Mouse (Mus musculus) hindlimb bud, embryonic 11.5 days (tissue): ENCODE measurements around the gene Cdk17.

Experiments
- DNase-seq: peaks from one replicate; pipeline ENCODE4 v3.0.0-alpha.2; 2012; ENCODE audit warnings: low read depth, low spot score; ENCODE audit errors: extremely low spot score

Cdk17 gene

DNA sequence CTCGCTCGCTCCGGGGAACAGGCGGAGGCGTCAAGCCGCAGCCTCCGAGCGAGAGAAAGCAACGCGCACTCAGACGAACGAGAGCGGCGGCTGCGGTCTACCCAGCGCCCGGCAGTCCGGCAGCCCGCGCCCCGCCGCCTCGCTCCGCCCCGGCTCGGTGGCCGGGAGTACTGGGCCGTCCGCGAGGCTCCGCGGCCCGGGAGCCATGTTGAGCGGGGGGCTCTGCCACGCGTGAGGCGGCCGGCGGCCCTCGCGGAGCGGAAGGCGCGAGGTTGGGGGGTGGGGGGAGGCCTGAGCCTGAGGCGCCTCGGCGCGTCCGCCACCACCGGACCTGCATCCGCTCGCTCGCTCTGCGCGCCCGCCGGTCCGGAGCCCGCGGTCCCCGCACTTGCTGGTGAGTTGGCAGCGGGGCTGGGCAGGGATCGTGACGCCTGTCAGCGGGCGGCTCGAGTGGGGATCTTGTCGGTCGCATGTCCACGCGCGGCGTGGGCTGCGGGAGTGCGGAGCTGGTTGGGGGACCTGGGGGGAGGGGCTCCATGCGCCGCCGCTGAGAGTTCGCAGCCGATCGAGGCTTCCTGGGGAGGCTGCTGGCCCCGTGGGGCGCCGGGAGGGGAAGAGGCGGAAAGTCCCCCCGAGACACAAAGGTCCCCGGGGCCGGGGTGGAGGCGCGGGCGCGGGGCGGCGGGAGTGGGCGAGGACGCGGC lies at the start of gene Cdk17:
Gene Cdk17 (plus strand): TSS at position 69 of the 704 bp plus-strand sequence.
- DNase-seq, result no peak

DNA sequence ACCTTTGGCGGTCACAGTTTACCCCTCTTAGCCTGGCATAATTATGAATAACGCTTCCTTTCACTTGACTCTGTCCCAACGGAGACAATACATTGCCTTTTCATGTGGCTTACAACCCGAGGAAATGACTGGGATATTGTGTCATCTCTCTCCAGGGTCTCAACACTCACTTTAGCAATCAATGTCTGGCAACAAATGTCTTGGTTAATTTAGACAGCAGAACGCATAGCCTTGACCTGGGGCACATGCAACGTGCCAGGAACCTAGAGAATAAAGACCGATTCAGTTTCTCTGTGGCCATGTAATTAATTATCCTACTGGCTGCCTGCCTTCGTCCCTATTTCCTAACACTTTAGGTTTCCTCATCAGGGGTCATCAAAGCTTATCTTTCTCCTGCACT lies 49.3 kb upstream of the Cdk17 start:
- DNase-seq, result no peak

DNA sequence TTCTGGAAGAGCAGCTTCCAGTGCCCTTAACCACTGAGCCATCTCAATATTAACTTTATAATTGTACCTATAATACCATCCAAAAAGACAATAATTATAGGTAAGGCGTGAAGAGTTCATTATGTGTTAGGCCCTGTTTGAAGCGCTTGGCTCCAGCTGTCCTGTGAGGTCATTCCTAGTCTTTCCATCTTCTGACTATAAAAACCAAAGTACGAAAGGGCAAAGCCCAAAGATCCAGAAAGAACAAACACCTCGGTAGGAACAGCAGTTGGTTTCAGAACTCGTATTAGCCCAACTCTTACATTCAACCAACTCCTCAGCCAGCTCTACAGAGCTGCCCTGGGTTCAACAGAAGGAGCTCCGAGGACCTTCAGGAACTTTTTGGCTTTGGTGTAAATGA lies 48.7 kb upstream of the Cdk17 start:
- DNase-seq, result no peak

DNA sequence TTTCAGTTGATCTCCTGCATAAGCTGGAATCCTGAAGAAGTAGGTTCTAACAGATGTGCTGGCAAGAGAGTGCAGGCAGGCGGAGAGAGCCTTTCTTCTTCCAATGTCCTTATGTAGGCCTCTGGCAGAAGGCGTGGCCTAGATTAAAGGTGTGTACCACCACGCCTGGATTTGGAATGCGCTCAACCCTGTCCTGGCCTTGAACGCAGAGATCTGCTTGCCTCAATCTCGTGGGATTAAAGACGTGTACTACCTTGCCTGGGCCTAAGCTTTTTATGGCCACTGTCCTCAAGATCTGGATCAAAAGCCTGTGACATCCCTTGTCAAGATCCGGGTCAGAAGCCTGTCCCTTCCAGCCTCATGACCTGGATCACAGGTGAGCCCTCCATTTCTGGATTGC lies 46.7 kb upstream of the Cdk17 start:
- DNase-seq, result no peak

DNA sequence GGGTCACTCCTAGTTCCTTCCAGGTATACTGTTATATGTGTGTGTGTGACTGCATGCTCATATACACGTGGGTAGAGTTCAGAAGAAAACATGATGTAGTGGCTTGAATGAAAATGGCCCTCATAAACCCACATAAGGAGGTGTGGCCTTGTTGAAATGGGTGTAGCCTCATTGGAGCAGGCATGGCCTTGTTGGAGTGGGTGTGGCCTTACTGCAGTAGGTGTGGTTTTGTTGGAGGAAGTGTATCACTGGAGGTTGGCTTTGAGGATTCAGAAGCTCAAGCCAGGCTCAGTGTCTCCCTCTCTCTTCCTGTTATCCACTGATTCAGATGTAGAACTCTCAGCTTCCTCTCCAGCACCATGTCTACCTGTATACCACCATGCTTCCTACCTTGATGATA lies 45.9 kb upstream of the Cdk17 start:
- no peak for DNase-seq

DNA sequence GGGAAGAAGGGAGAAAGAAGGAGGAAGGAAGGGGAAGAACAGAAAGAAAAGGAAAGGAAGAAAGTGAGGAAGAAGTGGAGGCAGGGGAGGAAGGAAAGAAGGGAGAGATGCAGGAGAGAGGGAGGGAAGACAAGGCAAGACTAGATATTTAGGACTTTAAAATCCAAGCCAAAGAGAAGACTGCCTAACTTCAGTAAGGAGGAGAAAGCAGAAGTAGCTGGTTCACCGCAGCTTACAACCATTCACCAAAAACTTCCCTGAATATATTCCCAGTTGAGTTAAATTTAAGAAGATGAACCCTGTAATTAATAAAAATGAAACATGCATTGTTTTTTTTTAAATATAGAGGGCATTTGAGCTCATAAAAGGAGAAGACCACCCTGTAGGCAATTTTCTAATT lies 44.9 kb upstream of the Cdk17 start:
- no peak for DNase-seq

DNA sequence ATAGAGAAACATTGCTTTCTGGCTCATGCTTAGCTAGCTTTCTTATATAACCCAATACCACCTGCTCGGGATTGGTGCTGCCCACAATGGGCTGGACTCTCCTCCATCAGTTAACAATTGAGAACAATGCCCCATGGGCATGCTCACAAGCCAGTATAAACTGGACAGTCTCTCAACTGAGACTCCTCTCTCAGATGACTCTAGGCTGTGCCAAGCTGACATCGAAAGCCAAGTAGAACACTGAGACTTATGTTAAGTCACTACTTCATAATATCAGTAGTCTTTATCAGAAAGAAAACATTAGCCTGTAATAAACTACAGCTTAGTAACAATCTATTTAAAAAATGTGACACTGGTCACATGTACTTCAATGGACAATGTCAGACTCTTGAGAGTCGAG lies 44.0 kb upstream of the Cdk17 start:
- no peak for DNase-seq

DNA sequence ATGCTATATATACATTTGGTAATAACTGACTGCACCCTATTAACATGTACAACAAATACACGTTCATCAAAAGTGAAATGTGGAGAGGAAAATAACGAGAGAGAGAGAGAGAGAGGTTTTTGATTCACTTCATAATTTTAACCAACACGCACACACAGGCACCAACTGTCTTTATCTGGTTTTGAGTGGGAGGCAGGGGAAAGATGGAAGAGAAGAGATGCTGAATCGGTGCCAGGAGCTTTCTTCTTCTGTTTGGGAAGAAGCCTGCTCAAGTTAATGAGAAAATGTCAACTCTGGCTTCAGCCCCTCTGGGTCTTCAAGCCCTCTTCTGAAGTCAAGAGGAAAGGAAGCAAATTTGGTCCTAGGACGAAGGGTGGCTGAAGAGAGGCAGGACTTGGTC lies 40.9 kb upstream of the Cdk17 start:
- no peak for DNase-seq

DNA sequence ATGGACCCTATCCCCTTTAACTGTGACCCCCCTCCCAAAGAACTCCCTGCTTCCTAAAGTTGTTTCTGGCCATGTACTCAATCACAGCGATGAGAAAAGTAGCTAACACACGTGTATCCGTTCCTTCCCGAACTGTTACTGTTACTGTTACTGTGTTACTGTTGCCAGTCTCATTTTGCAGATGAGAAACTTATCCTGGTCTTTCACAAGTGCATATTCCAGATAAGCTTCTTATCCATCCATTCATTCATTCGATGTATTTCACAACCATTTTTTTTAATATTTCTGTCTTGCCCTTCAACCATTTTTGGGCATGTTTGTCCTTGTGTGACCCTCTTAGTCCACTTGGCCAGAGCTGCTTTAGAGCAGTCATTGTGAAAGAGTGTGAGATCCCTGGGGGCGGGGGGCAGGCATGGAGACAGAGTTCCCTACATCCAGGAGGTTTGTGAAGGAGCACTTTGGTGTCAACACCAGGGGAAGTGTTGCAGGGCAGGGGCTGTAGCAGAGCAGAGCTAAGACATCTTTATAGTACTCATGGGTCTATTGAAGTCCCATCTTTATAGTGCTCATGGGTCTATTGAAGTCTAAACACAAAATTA lies 39.3 kb upstream of the Cdk17 start:
- DNase-seq, result no peak

DNA sequence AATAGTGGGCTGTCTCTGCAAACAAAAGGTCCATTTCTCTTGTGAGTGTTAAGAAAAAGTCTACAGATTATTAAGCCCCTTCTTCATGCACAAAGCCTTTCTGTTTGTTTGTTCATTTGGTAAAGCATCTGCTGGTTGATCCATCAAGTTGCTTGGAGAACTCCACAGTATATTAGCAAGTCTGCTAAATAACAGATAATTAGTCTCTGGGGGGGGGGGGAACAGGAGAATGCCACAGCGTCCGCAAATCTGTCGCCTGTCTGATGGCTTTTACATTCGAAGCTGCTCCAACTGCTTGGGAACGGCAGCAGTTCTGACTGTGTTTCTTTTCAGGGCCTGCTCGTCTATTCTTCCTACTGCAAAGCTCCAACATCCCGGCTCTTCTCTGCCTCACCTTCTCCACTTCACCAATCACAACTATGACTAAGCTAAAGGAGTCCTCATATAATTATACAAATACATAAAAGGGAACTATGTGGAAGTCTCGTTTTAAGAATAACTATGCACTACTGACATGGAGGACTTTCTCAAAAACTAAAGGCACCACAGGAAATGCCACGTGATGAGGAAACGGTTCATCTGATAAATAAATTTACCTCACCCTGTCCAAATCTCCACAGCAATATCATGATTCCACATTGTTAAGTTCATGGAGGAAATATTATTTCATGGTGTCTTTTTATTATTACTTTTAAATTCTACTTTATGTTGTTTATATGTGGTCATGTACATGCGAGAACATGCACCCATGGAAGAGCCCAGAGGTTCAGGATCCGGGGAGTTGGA lies 38.1 kb upstream of the Cdk17 start:
- no peak for DNase-seq

DNA sequence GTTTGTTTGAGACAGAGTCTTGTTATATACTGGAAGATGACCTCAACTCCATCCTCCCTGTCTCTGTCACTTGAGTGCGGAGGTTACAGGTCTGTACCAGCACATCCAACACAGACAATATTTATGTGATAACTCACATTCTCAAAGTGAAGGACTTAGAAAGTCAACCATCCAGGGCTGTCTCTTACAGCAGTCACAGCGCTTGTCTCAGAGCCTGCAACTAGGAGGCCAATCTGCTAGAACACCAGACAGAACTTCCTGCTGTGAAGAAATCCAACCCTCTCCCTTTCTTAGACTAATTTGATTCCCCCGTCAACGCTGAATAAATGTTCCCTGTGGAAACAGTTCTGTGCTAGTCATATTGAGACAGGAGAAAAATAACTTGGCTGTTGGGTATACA lies 37.4 kb upstream of the Cdk17 start:
- no peak for DNase-seq

DNA sequence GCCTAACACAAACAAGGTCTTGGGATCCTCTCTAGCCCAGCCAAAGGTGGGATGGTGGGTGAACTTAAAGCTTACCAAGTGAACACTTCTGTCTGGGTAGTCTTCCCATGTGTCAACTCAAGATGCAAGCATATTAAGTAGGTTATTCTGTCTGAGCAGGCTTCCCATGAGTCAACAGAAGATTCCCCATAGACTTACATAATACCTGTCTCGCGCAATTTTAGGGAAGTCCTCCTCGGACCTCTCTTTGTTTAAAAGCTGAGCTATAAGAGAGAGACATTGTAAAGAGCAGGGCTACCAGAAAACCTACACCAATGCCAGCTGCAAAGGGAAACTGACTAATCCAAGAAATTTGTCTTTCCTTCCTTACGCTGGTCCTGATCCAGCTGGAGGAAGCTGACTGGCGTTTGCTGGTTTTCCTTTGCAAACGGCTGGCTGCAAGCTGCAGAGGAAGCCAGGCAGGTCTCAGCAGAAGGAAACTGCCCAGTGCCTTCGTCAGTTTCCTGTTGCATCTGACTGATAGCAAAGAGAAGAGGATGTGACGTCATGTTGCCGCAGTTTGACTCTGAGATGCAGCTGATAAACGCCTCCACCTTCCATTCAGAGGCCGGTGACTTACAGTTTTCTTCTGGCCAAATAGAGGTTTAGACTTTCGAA lies 36.6 kb upstream of the Cdk17 start:
- DNase-seq, result no peak

DNA sequence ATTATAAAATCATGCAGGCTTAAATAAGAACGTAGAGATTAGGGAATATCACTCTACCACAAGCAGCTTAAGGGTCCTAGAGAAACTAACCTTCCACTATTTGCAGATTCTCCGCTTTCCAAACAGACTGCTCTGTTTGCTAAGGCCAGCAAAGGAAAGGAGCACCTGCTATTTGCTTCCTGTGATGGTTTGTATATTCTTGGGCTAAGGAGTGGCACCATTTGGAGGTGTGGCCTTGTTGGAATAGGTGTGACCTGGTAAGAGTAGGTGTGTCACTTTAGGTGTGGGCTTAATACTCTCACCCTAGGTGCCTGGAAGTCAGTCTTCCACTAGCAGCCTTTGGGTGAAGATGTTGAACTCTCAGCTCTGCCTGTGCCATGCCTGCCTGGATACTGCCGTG lies 34.6 kb upstream of the Cdk17 start:
- no peak for DNase-seq

DNA sequence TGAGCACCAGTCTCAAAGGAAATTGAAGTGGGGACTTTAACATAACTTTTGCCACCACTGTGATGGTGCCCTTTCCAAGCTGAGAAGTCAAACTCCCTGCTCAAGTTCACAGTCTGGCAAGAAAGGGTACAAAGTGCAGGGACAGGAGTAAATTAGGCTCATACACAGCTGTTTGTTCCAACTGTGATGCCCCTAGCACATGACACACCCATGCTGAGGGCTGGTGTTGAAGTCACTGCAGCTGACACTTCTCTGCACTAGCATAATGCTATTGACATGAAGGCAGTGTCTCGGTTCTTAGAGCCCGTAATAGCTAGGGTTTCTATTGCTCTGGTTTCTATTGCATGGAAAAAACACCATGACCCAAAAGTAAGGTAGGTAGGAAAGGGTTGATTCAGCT lies 32.1 kb upstream of the Cdk17 start:
- DNase-seq, result no peak

DNA sequence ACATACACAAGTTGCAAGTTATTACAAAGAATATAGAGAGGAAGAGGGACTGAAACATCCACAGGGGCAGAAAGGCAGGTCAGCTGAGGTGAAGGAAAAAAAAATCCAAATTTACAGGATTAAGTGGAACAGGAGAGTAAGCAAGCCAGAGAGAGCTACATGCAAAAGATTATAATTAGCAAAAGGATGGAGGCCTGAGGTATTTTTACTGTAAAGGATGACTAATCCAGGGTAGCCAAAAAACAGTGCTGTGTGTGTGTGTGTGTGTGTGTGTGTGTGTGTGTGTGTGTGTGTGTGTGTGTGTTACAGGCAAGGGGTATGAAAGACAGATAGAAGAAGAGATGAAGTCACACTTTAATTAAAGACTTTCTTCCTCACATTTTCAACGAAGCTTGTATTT lies 31.3 kb upstream of the Cdk17 start:
- no peak for DNase-seq

DNA sequence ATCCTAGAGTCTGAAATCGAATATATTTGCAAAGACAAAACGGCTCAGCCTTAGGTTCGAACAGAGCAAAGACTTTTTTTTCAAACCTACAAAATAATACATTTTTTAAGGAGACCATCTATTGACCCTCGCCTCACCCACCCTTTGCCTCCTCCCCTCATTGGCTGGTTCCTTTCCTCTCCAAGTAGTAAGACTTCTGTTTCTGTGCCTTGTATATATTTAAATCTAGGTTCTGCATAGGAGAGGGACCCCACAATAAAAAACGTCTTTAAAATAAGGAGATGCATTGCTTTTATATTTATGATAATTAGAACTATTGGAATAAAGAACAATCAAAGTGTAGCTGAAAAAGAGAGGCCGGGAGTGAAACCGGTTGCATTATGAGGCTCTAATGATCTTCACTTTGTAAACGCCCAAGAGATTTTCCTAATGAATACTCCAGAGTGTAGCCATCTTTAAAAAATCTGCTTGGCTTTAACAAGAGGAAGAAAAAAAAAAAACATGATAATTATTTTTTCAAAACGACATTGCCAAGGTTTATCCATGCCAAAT lies 30.7 kb upstream of the Cdk17 start:
- DNase-seq, result no peak

DNA sequence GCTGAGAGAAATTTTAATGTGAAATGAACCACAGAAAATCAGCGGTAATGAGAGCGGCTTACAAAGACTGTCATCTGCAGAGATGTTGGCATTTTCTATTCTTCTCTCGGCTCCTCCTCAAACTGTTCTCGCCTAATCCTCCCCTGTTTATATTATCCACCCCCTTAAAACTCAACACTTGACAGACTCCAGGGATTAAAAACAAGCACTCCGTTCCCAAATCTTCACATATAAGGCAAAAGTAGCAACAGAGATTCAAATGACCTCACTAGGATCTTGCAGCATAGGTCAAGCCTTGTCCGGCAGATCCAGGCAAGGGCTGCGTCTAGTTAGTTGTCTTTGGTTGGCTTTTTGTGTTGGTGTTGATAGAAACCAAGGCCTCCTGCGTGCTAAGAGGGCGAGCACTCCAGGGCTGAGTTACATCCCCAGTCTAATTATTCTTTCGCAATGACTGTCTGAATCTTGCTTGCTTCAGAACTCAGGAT lies 30.2 kb upstream of the Cdk17 start:
- DNase-seq, result no peak

DNA sequence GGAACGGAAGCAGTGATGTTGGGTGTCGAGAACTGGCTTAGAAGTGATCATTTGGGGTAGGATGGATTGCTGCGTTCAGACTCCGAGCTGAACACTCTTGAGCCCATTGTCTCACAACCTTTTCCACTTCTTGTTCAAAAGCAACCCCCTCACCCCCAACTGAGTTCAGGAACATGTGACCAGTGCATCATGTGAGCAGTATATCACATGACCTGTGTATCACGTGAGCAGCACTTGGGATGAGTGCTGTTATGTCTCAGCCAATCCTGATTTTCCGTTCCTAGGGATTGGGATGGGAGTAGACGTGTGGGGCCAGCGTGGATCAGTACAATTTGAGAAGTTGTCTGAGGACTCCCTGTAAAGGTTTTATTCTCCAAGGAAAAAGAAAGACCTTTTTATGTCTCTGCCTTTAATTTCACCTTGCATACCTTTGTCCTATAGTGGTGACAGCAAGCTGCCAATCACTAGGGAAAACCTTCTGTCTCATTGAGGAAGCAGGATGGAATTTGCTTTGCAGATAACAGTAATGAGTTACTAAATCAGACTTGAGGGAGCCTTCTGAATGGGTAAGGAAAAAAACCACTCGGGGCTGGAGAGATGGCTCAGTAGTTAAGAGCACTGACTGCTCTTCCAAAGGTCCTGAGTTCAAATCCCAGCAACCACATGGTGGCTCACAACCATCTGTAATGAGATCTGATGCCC lies 28.7 kb upstream of the Cdk17 start:
- no peak for DNase-seq

DNA sequence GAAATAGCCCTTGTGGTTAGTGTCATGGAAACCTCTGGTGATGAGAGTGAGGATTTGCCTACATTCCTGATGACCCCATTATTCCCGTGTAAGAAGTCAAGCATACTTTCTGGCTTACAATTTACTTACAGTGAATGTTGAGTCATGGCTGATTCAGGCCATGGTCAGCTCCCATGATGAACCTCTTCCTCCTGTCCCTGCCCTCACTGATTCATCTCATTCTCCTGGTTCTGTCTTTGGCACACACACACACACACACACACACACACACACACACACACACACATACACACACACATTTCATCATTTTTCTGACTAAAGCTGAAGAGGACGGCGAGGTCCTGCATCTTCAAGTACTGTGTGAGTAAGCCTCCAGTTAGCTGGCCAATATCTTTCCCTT lies 21.9 kb upstream of the Cdk17 start:
- DNase-seq, result no peak

DNA sequence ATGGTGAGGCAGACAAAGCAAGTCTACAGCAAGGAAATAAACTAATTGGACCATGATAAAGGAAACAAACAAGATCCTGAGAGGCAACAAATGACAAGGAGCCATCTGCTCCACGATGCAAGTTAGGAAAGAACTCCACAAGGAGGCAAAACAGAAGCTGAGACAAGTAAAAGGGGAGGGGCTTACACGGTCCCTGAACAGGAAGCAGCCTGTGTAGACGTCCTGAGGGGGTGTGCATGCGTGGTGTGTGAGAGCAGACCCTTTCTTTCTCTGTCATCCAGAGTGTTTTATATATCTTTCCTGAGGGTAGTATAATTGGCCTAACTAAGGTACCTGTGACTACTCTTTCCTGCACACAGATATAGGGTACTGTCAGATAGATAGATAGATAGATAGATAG lies 19.9 kb upstream of the Cdk17 start:
- no peak for DNase-seq
